Mouse (Mus musculus) inflammation-experienced regulatory T-cells, adult 6 months (primary cell): ENCODE data around the gene Polg. TPM values are rescaled to one million over a fixed set of nuclear protein-coding genes. Genes with fewer than 3 reads are reported as not detected.

Source experiments
- ATAC-seq: one replicate; pipeline ENCODE4 v1.8.0; 2017
- polyA plus RNA-seq, 3 experiments: library from polyadenylated mRNA; unstranded; fragments of 100-300 nt; shearing (Covaris generic); gene quantifications; one replicate each; pipeline ENCODE4 v1.2.1; 2017

Gene Polg
- polyA plus RNA-seq, 3 experiments from 2014 or later = 15.0 to 37.4 (median 27.3) TPM

GRCm38 (mm10) chr7:79502152-79503102, 36.3 kb upstream of the Polg start:
- ATAC-seq = no peak

- no peak for ATAC-seq
Observed at GRCm38 (mm10) chr7:79501581-79502031, 35.4 kb upstream of the Polg start.

GRCm38 (mm10) chr7:79500681-79501306, 34.6 kb upstream of the Polg start:
- no peak for ATAC-seq

GRCm38 (mm10) chr7:79499596-79500570, 33.7 kb upstream of the Polg start:
- no peak for ATAC-seq

- no peak for ATAC-seq
Observed at GRCm38 (mm10) chr7:79498965-79499595, 32.9 kb upstream of the Polg start.

- no peak for ATAC-seq
Observed at GRCm38 (mm10) chr7:79498356-79498755, 32.2 kb upstream of the Polg start.

GRCm38 (mm10) chr7:79497701-79498115, 31.5 kb upstream of the Polg start:
- no peak for ATAC-seq

- no peak for ATAC-seq
Observed at GRCm38 (mm10) chr7:79496816-79497328, 30.7 kb upstream of the Polg start.

- peak; percentile 87 for ATAC-seq
Observed at GRCm38 (mm10) chr7:79495988-79496815, 30.0 kb upstream of the Polg start.

- ATAC-seq = peak; percentile 30
Observed at GRCm38 (mm10) chr7:79493915-79494314, 27.8 kb upstream of the Polg start.

- ATAC-seq = no peak
Observed at GRCm38 (mm10) chr7:79486528-79486927, 20.4 kb upstream of the Polg start.

- no peak for ATAC-seq
Observed at GRCm38 (mm10) chr7:79474831-79475399, 8.8 kb upstream of the Polg start.

- ATAC-seq = no peak
Observed at GRCm38 (mm10) chr7:79473496-79474194, 7.5 kb upstream of the Polg start.

GRCm38 (mm10) chr7:79472792-79473191, 6.6 kb upstream of the Polg start:
- no peak for ATAC-seq

GRCm38 (mm10) chr7:79471436-79471835, 5.3 kb upstream of the Polg start:
- no peak for ATAC-seq

- ATAC-seq = no peak
Observed at GRCm38 (mm10) chr7:79470718-79471117, 4.6 kb upstream of the Polg start.

- no peak for ATAC-seq
Observed at GRCm38 (mm10) chr7:79469766-79470165, 3.6 kb upstream of the Polg start.

- no peak for ATAC-seq
Observed at GRCm38 (mm10) chr7:79468994-79469393, 2.8 kb upstream of the Polg start.

GRCm38 (mm10) chr7:79467951-79468350, 1.8 kb upstream of the Polg start:
- no peak for ATAC-seq
